Mouse (Mus musculus): ENCODE results near the gene Serpina11. TPM values are rescaled to one million over a fixed set of nuclear protein-coding genes. Genes with fewer than 3 reads are reported as not detected.

Gene Serpina11
- polyA plus RNA-seq (2015; fragmentation: Nextera tagmentation; extraction: Ambion mirVana): 224 and 244 TPM in 2 replicates

- TF ChIP-seq CTCF (IDR thresholded peaks at IDR 0.05; ENCODE audit: low read depth) (no peak), EP300 (IDR thresholded peaks at IDR 0.05; ENCODE audit: low read depth) (no peak)
- H3K4me2 ChIP-seq (ENCODE audit: low read depth, low read length): peak within 1 kb of the TSS; percentile 53
Observed at GRCm38 (mm10) chr12:103989857-103990256, at the start of gene Serpina11. Serpina11 (minus strand) TSS chr12:103989957.

DNA sequence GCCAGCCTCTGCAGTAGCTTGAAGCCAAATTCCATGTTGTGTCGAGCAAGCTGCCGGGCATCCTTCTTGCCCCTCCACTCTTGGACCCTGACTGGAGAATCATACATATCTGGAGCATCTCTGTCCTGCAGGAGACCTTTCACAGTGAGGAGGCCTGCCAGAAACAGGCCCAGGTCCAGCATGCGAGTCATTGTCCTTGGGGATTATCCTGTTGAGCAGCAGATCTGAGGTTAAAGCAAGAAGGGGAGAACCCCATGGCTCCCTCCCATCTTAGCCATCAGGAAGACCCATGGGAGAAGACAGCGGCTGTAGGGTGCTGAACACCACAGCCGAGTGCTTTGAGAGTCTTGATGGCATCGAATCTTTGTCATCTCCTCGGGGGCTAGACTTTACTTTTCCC is 48.4 kb upstream of the Serpina11 start:
- Histone ChIP-seq H3K27me3 (ENCODE audit: insufficient read depth, low read length) (no peaks in the 10 kb centered on the region), H3K9ac (replicated peaks) (no peak overlapping the region), H3K27ac (ENCODE audit: low read depth) (no peak overlapping the region), H3K4me1 (ENCODE audit: insufficient read depth) (peaks cover 9% of the 10 kb centered on the region), H3K36me3 (replicated peaks; ENCODE audit: insufficient read depth, low read length) (no peaks in the 10 kb centered on the region), H3K4me3 (ENCODE audit: low read depth, low read length) (no peak overlapping the region), H3K4me2 (ENCODE audit: low read depth, low read length) (no peak overlapping the region), H3K9me3 (ENCODE audit: low read length) (no peaks in the 10 kb centered on the region)
- DNase-seq (no peak), ATAC-seq (no peak)
- WGBS (ENCODE audit: insufficient replicate concordance): 80% methylated on average over 7 of the region's 7 CpGs
- TF ChIP-seq EP300 (IDR thresholded peaks at IDR 0.05; ENCODE audit: low read depth): no peak
- no peak for TF ChIP-seq CTCF (IDR thresholded peaks at IDR 0.05; ENCODE audit: low read depth)

More at GRCm38 (mm10) chr12:103989857-103990256, at the start of gene Serpina11:
- Histone ChIP-seq H3K27me3 (ENCODE audit: insufficient read depth, low read length) (no peaks in the 10 kb centered on the region), H3K9ac (replicated peaks) (peak within 1 kb of the TSS; percentile 38), H3K36me3 (replicated peaks; ENCODE audit: insufficient read depth, low read length) (no peaks in the 10 kb centered on the region), H3K9me3 (ENCODE audit: low read length) (no peaks in the 10 kb centered on the region), H3K4me1 (ENCODE audit: insufficient read depth) (peaks cover 21% of the 10 kb centered on the region), H3K4me3 (ENCODE audit: low read depth, low read length) (no peak within 1 kb of the TSS; the same call in 1 of the 2 replicates), H3K27ac (ENCODE audit: low read depth) (peak within 1 kb of the TSS; percentile 93)
- WGBS (ENCODE audit: insufficient replicate concordance): 55% methylated on average over 6 of the region's 6 CpGs
- ATAC-seq (peak; percentile 55), DNase-seq (no peak)

GRCm38 (mm10) chr12:104033752-104034151 is 44.0 kb upstream of the Serpina11 start:
- WGBS (ENCODE audit: insufficient replicate concordance): 75% methylated on average over 1 of the region's 1 CpGs
- Histone ChIP-seq H3K4me2 (ENCODE audit: low read depth, low read length) (no peak overlapping the region), H3K9ac (replicated peaks) (no peak overlapping the region), H3K4me1 (ENCODE audit: insufficient read depth) (peaks cover 3% of the 10 kb centered on the region; the same call in 1 of the 2 replicates), H3K27me3 (ENCODE audit: insufficient read depth, low read length) (no peaks in the 10 kb centered on the region), H3K27ac (ENCODE audit: low read depth) (peak overlapping the region; percentile 77), H3K4me3 (ENCODE audit: low read depth, low read length) (no peak overlapping the region), H3K9me3 (ENCODE audit: low read length) (no peaks in the 10 kb centered on the region), H3K36me3 (replicated peaks; ENCODE audit: insufficient read depth, low read length) (no peaks in the 10 kb centered on the region)
- TF ChIP-seq CTCF (IDR thresholded peaks at IDR 0.05; ENCODE audit: low read depth): no peak
- no peak for TF ChIP-seq EP300 (IDR thresholded peaks at IDR 0.05; ENCODE audit: low read depth)
- no peak for DNase-seq
- ATAC-seq: peak; percentile 90

DNA sequence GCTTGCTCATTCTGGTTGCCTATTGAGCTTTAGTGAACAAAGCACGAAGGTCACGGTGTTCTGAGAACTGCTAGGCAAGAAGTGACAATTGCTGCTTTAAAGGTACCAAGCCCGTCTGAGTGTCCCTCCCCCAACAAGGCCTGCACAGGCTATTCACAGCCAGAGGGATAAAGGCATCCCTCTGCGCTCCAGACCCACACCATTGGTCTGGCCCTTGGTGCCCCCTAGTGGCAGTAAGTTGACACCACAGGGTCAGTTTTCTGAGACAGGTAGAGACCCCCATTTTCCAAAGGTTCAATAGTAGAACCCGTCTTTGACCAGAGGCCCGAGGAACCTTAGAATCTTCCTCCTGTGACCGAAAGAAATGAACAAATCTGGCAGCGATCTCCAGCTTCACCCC is 40.2 kb upstream of the Serpina11 start:
- H3K4me2 ChIP-seq (ENCODE audit: low read depth, low read length): no peak overlapping the region
- peaks cover 3% of the 10 kb centered on the region; the same call in 1 of the 2 replicates for H3K4me1 ChIP-seq (ENCODE audit: insufficient read depth)
- WGBS (ENCODE audit: insufficient replicate concordance): 40% methylated on average over 8 of the region's 8 CpGs
- H3K9me3 ChIP-seq (ENCODE audit: low read length): no peaks in the 10 kb centered on the region
- DNase-seq (peak; percentile 32), ATAC-seq (no peak)
- H3K36me3 ChIP-seq (replicated peaks; ENCODE audit: insufficient read depth, low read length): no peaks in the 10 kb centered on the region
- H3K27me3 ChIP-seq (ENCODE audit: insufficient read depth, low read length): no peaks in the 10 kb centered on the region
- TF ChIP-seq CTCF (IDR thresholded peaks at IDR 0.05; ENCODE audit: low read depth): peak; percentile 74
- no peak for TF ChIP-seq EP300 (IDR thresholded peaks at IDR 0.05; ENCODE audit: low read depth)
- no peak overlapping the region for H3K27ac ChIP-seq (ENCODE audit: low read depth)
- no peak overlapping the region for H3K9ac ChIP-seq (replicated peaks)
- H3K4me3 ChIP-seq (ENCODE audit: low read depth, low read length): no peak overlapping the region

- Histone ChIP-seq H3K9me3 (ENCODE audit: low read length) (no peaks in the 10 kb centered on the region), H3K27me3 (ENCODE audit: insufficient read depth, low read length) (no peaks in the 10 kb centered on the region), H3K9ac (replicated peaks) (no peak overlapping the region), H3K4me2 (ENCODE audit: low read depth, low read length) (no peak overlapping the region), H3K4me1 (ENCODE audit: insufficient read depth) (no peaks in the 10 kb centered on the region), H3K36me3 (replicated peaks; ENCODE audit: insufficient read depth, low read length) (no peaks in the 10 kb centered on the region), H3K4me3 (ENCODE audit: low read depth, low read length) (no peak overlapping the region), H3K27ac (ENCODE audit: low read depth) (no peak overlapping the region)
- no peak for DNase-seq
- no peak for ATAC-seq
- 65% methylated on average over 3 of the region's 3 CpGs for whole genome bisulfite sequencing (ENCODE audit: insufficient replicate concordance)
- TF ChIP-seq EP300 (IDR thresholded peaks at IDR 0.05; ENCODE audit: low read depth): no peak
- no peak for TF ChIP-seq CTCF (IDR thresholded peaks at IDR 0.05; ENCODE audit: low read depth)
Observed at GRCm38 (mm10) chr12:104015280-104015679, 25.5 kb upstream of the Serpina11 start.

DNA sequence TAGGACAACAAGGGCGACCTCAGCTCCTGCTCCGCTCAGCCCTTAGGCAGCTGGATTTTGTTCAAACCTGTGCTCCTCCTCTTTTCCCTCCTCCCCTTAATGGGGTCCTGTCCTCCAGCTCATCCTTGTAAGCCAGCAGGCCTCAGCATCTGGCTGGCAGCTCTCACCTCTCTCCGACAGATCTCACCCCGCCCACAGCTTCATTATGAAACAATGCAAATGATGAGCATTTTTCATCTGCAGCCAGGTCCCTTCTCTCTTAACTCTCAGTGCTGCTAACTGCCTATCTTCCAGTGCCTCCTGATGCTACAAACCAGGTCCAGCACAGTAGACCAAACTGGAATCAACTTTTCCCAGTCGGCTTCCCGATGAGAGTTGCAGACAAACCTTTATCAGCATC is 23.9 kb upstream of the Serpina11 start, which contains the start of gene Serpina9:
Gene Serpina9, minus strand, starts transcription at position 136 of the 400 bp plus-strand sequence.
- H3K9me3 ChIP-seq (ENCODE audit: low read length): no peaks in the 10 kb centered on the region
- H3K4me3 ChIP-seq (ENCODE audit: low read depth, low read length): no peak within 1 kb of the TSS
- WGBS (ENCODE audit: insufficient replicate concordance): 84% methylated on average over 6 of the region's 6 CpGs
- no peak within 1 kb of the TSS for H3K9ac ChIP-seq (replicated peaks)
- no peak within 1 kb of the TSS for H3K4me2 ChIP-seq (ENCODE audit: low read depth, low read length)
- TF ChIP-seq EP300 (IDR thresholded peaks at IDR 0.05; ENCODE audit: low read depth) (no peak), CTCF (IDR thresholded peaks at IDR 0.05; ENCODE audit: low read depth) (no peak)
- H3K27ac ChIP-seq (ENCODE audit: low read depth): no peak within 1 kb of the TSS
- no peaks in the 10 kb centered on the region for H3K4me1 ChIP-seq (ENCODE audit: insufficient read depth)
- H3K27me3 ChIP-seq (ENCODE audit: insufficient read depth, low read length): no peaks in the 10 kb centered on the region
- H3K36me3 ChIP-seq (replicated peaks; ENCODE audit: insufficient read depth, low read length): no peaks in the 10 kb centered on the region
- DNase-seq (no peak), ATAC-seq (no peak)

All from liver, postnatal 0 days (tissue).